Mouse (Mus musculus) myocyte (in vitro differentiated cells): ENCODE measurements at regions not wholly inside any gene's neighbourhood (a gene's known extent, or its start where the extent isn't known, plus 50 kb on each side); places are given as distances from the start of the nearest gene placed in this dataset.

Experiments used
- H3K27me3 ChIP-seq: one replicate; pipeline ENCODE4 v1.6.1; 2011; ENCODE audit not compliant: control insufficient read depth, insufficient read depth, insufficient read length
- H3K36me3 ChIP-seq: one replicate; pipeline ENCODE4 v1.6.1; 2011; ENCODE audit not compliant: control insufficient read depth, insufficient read depth
- H3K4me2 ChIP-seq: one replicate; pipeline ENCODE4 v1.6.1; 2011; ENCODE audit warnings: low read depth, control low read depth
- H3K4me3 ChIP-seq: one replicate; pipeline ENCODE4 v1.5.1; 2011; ENCODE audit warnings: mild to moderate bottlenecking, control low read depth, moderate library complexity
- H3K79me2 ChIP-seq: one replicate; pipeline ENCODE4 v1.6.1; 2011; ENCODE audit not compliant: control insufficient read depth, insufficient read depth
- H3ac ChIP-seq: one replicate; pipeline ENCODE4 v1.6.1; 2011; ENCODE audit not compliant: control insufficient read depth, insufficient read length
- CEBPB ChIP-seq: IDR thresholded peaks from 2 replicates; pipeline ENCODE4 v1.6.1; 2011; ENCODE audit warnings: mild to moderate bottlenecking, moderate library complexity; ENCODE audit not compliant: poor library complexity, insufficient read depth, severe bottlenecking
- E2F4 ChIP-seq: IDR thresholded peaks from one replicate; pipeline ENCODE4 v1.6.1; 2011; ENCODE audit warnings: mild to moderate bottlenecking, control low read depth, moderate library complexity; ENCODE audit not compliant: insufficient read depth
- MAX ChIP-seq: IDR thresholded peaks from one replicate; pipeline ENCODE4 v1.6.1; 2011; ENCODE audit warnings: low read depth, mild to moderate bottlenecking, control low read depth
- MYOD1 ChIP-seq, 3 experiments: IDR thresholded peaks; one replicate each; pipeline ENCODE4 v1.6.1; 2011; ENCODE audit warnings: control low read depth in 2 of 3, low read depth in 2 of 3, mild to moderate bottlenecking in 2 of 3, moderate library complexity in 1 of 3; ENCODE audit not compliant: insufficient read length in 2 of 3, control insufficient read depth in 1 of 3
- MYOG ChIP-seq, 3 experiments: IDR thresholded peaks; one replicate each; pipeline ENCODE4 v1.6.1; 2011; ENCODE audit warnings: control low read depth in 2 of 3, low read depth in 2 of 3, mild to moderate bottlenecking in 2 of 3; ENCODE audit not compliant: insufficient read length in 2 of 3, control insufficient read depth in 1 of 3, insufficient read depth in 1 of 3
- POLR2A ChIP-seq: IDR thresholded peaks from one replicate; pipeline ENCODE4 v1.6.1; 2011; ENCODE audit warnings: low read depth, mild to moderate bottlenecking, control low read depth, moderate library complexity; ENCODE audit not compliant: insufficient read length
- POLR2AphosphoS2 ChIP-seq: IDR thresholded peaks from one replicate; pipeline ENCODE4 v1.6.1; 2011; ENCODE audit warnings: low read depth, control low read depth; ENCODE audit not compliant: insufficient read length
- REST ChIP-seq: IDR thresholded peaks from one replicate; pipeline ENCODE4 v1.6.1; 2011; ENCODE audit warnings: mild to moderate bottlenecking, control low read depth, moderate library complexity; ENCODE audit not compliant: insufficient read depth, insufficient read length
- SRF ChIP-seq: IDR thresholded peaks from one replicate; pipeline ENCODE4 v1.6.1; 2011; ENCODE audit warnings: low read depth; ENCODE audit not compliant: control insufficient read depth, insufficient read length
- TCF12 ChIP-seq: IDR thresholded peaks from one replicate; pipeline ENCODE4 v1.6.1; 2011; ENCODE audit warnings: mild to moderate bottlenecking, control low read depth; ENCODE audit not compliant: poor library complexity, insufficient read depth, severe bottlenecking
- TCF3 ChIP-seq: IDR thresholded peaks from one replicate; pipeline ENCODE4 v1.6.1; 2011; ENCODE audit warnings: low read depth, control low read depth; ENCODE audit not compliant: insufficient read length
- USF1 ChIP-seq: IDR thresholded peaks from one replicate; pipeline ENCODE4 v1.6.1; 2011; ENCODE audit warnings: low read depth, mild to moderate bottlenecking, control low read depth, moderate library complexity

- Histone ChIP-seq H3K4me3 (no peak overlapping the region), H3ac (no peak overlapping the region), H3K79me2 (no peaks in the 10 kb centered on the region), H3K36me3 (no peaks in the 10 kb centered on the region), H3K4me2 (no peak overlapping the region), H3K27me3 (no peaks in the 10 kb centered on the region)
- TF ChIP-seq TCF3 (no peak), MAX (no peak), MYOG (IDR thresholded peaks at IDR 0.05; ENCODE audit: control insufficient read depth in 1 of 3, insufficient read depth in 1 of 3, insufficient read length in 2 of 3, low read depth in 2 of 3) (no peak), POLR2A (no peak), USF1 (no peak), SRF (no peak), MYOD1 (IDR thresholded peaks at IDR 0.05; ENCODE audit: control insufficient read depth in 1 of 3, insufficient read length in 2 of 3, low read depth in 2 of 3) (no peak), POLR2AphosphoS2 (no peak), REST (no peak), E2F4 (no peak), TCF12 (no peak), CEBPB (no peak)
These were observed 229.6 kb upstream of the Gm10306 start for GRCm38 (mm10) chr4:94326759-94327158.

- Histone ChIP-seq H3ac (no peak overlapping the region), H3K27me3 (no peaks in the 10 kb centered on the region), H3K36me3 (no peaks in the 10 kb centered on the region), H3K79me2 (no peaks in the 10 kb centered on the region), H3K4me3 (no peak overlapping the region), H3K4me2 (no peak overlapping the region)
- TF ChIP-seq MYOG (IDR thresholded peaks at IDR 0.05; ENCODE audit: control insufficient read depth in 1 of 3, insufficient read depth in 1 of 3, insufficient read length in 2 of 3, low read depth in 2 of 3) (no peak), TCF12 (no peak)
These were observed 213.0 kb upstream of the Gm10306 start for GRCm38 (mm10) chr4:94343331-94343730.

DNA sequence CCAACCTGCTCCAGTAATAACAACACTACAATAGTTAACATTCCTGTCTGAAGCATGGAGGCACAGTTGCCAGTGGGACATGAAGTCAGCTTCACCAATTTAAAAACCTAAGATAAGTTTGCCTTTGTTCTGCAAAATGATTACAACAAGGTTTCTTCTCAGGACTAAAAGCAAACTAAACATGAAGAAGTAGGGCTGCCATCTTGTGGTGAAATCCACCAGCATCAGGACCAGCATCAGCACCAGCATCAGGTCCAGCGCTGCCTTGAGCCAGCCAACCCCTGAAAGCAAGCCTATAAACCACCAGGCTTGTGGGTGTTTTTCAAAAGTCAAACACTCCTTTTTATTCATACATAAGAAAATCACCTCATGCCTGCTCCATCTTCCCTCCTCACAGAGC is 207.1 kb upstream of the Gm10306 start:
- Histone ChIP-seq H3K4me2 (no peak overlapping the region), H3K79me2 (no peaks in the 10 kb centered on the region), H3ac (no peak overlapping the region), H3K36me3 (no peaks in the 10 kb centered on the region), H3K4me3 (no peak overlapping the region), H3K27me3 (no peaks in the 10 kb centered on the region)
- TF ChIP-seq MYOD1 (IDR thresholded peaks at IDR 0.05; ENCODE audit: control insufficient read depth in 1 of 3, insufficient read length in 2 of 3, low read depth in 2 of 3) (no peak), TCF12 (no peak), CEBPB (no peak), TCF3 (no peak), POLR2A (no peak), E2F4 (no peak), MYOG (IDR thresholded peaks at IDR 0.05; ENCODE audit: control insufficient read depth in 1 of 3, insufficient read depth in 1 of 3, insufficient read length in 2 of 3, low read depth in 2 of 3) (no peak), POLR2AphosphoS2 (no peak), USF1 (no peak), REST (no peak), SRF (no peak)

DNA sequence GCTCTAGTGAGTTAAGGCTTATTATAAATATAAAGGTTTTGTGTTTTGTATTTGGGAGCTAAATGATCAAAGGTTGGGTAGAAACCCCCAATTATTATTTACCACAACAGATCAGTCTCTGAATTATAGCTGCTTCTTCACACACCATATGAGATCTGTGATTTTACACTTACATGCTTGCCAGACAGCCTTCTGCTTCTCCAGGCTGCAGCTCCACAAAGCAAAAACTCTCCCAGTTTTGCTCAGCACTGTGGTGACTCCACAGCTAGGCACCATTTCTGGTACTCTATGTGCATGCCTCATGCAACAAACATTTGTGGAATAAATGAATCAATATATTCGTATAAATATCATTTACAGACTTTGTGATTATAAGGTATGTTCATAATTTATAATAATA is 199.4 kb upstream of the Gm10306 start:
- Histone ChIP-seq H3ac (no peak overlapping the region), H3K79me2 (no peaks in the 10 kb centered on the region), H3K27me3 (no peaks in the 10 kb centered on the region), H3K4me2 (no peak overlapping the region), H3K4me3 (no peak overlapping the region), H3K36me3 (no peaks in the 10 kb centered on the region)
- no peak for TF ChIP-seq SRF
- no peak for TF ChIP-seq MYOG (IDR thresholded peaks at IDR 0.05; ENCODE audit: control insufficient read depth in 1 of 3, insufficient read depth in 1 of 3, insufficient read length in 2 of 3, low read depth in 2 of 3)
- TF ChIP-seq TCF3 = no peak
- no peak for TF ChIP-seq MYOD1 (IDR thresholded peaks at IDR 0.05; ENCODE audit: control insufficient read depth in 1 of 3, insufficient read length in 2 of 3, low read depth in 2 of 3)
- no peak for TF ChIP-seq POLR2A
- TF ChIP-seq E2F4 = no peak
- no peak for TF ChIP-seq USF1
- TF ChIP-seq MAX = no peak
- no peak for TF ChIP-seq REST
- no peak for TF ChIP-seq CEBPB
- TF ChIP-seq TCF12 = no peak
- TF ChIP-seq POLR2AphosphoS2 = no peak

DNA sequence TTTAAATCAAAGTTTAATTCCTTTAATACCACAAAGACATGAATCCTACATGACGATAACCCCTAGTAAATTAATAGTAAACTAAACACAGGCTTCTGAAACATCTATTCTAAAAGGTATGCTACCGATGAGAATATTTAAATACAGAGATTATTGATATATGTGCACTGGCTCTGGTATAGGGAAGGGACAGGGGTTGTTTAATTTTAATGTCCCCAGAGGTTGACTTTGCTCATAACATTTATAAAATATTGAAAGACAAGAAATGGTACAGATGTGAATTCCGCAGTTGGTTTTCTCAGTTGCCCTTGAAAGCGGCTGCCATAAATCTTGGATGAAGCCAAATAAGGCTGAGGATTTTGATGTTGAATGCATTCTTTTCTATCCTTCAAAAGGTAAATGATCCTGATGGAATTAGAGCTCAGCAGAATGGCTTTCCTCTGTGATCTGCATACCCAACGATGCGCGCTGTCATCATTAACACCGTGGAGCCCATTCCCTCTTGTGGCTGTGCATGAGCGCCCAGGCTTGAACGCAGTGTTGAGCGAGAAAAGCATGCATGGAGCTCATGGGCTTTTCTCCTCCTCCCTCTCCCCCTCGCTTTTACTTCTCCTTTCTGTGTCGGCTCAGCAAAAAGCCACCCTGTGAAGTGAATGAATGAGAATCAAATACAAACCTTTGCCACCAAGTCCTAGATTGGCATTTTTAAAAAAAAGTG is 195.4 kb upstream of the Gm10306 start:
- no peak overlapping the region for H3K4me2 ChIP-seq
- H3K27me3 ChIP-seq = no peaks in the 10 kb centered on the region
- H3K4me3 ChIP-seq = no peak overlapping the region
- H3ac ChIP-seq = no peak overlapping the region
- H3K36me3 ChIP-seq = no peaks in the 10 kb centered on the region
- no peaks in the 10 kb centered on the region for H3K79me2 ChIP-seq
- TF ChIP-seq TCF12 (no peak), POLR2A (no peak), CEBPB (no peak), MYOD1 (IDR thresholded peaks at IDR 0.05; ENCODE audit: control insufficient read depth in 1 of 3, insufficient read length in 2 of 3, low read depth in 2 of 3) (no peak)
